Mouse (Mus musculus) liver, embryonic 14.5 days (tissue): ENCODE measurements at regions not wholly inside any gene's neighbourhood (a gene's known extent, or its start where the extent isn't known, plus 50 kb on each side); places are given as distances from the start of the nearest gene placed in this dataset.

ENCODE experiments used
- ATAC-seq: fragments of 200-750 bp; cut with Nextera tagmentation; 2 replicates; pipeline ENCODE4 v1.8.0; 2017; ENCODE audit warnings: moderate number of reproducible peaks, mild to moderate bottlenecking, moderate library complexity; ENCODE audit not compliant: insufficient read depth
- DNase-seq, 3 experiments: peaks; one replicate each; pipeline ENCODE4 v3.0.0-alpha.2; 2012 to 2013; ENCODE audit warnings: low read depth in 3 of 3, low spot score in 3 of 3
- H3K27ac ChIP-seq: fragments of 300-500 bp; sonication (generic); 2 replicates; pipeline ENCODE4 v1.5.1; 2014; ENCODE audit warnings: moderate library complexity, mild to moderate bottlenecking, control low read depth, inconsistent platforms
- H3K27me3 ChIP-seq: fragments of 300-500 bp; sonication (generic); 2 replicates; pipeline ENCODE4 v1.6.1; 2014; ENCODE audit warnings: mild to moderate bottlenecking, low read length, moderate library complexity; ENCODE audit not compliant: control insufficient read depth, insufficient read depth
- H3K36me3 ChIP-seq: fragments of 300-500 bp; sonication (generic); replicated peaks from 2 replicates; pipeline ENCODE4 v1.6.1; 2014; ENCODE audit warnings: low read depth; ENCODE audit not compliant: control insufficient read depth, insufficient read depth
- H3K4me1 ChIP-seq, 2 experiments: fragments of 200-500 bp in 1 of 2; fragments of 300-500 bp in 1 of 2; sonication (generic) in 1 of 2; replicated peaks; 2 replicates each; pipeline ENCODE4 v1.6.1; 2012 to 2014; ENCODE audit warnings: antibody characterized with exemption in 1 of 2, inconsistent platforms in 1 of 2, low read length in 1 of 2; ENCODE audit not compliant: control insufficient read depth in 2 of 2, insufficient read depth in 2 of 2
- H3K4me2 ChIP-seq: fragments of 300-500 bp; sonication (generic); 2 replicates; pipeline ENCODE4 v1.6.1; 2014; ENCODE audit warnings: low read depth, mild to moderate bottlenecking, control low read depth, moderate library complexity
- H3K4me3 ChIP-seq, 2 experiments: fragments of 200-500 bp in 1 of 2; fragments of 300-500 bp in 1 of 2; sonication (generic) in 1 of 2; 2 replicates each; pipeline ENCODE4 v1.5.1; 2012 to 2014; ENCODE audit warnings: low read depth in 2 of 2, low read length in 2 of 2, mild to moderate bottlenecking in 2 of 2, control low read depth in 1 of 2, inconsistent platforms in 1 of 2, moderate library complexity in 1 of 2; ENCODE audit not compliant: insufficient read depth in 1 of 2
- H3K9ac ChIP-seq: fragments of 300-500 bp; sonication (generic); replicated peaks from 2 replicates; pipeline ENCODE4 v1.6.1; 2014; ENCODE audit warnings: mild to moderate bottlenecking, control low read depth, moderate library complexity
- H3K9me3 ChIP-seq: fragments of 300-500 bp; sonication (generic); 2 replicates; pipeline ENCODE4 v1.6.1; 2016; ENCODE audit warnings: low read length, mixed read lengths; ENCODE audit not compliant: control insufficient read depth
- CTCF ChIP-seq: IDR thresholded peaks from 2 replicates; pipeline ENCODE4 v1.5.1; 2016; ENCODE audit warnings: antibody characterized with exemption, low read depth, control low read depth
- EP300 ChIP-seq: IDR thresholded peaks from 2 replicates; pipeline ENCODE4 v1.6.1; 2016; ENCODE audit warnings: antibody characterized with exemption, low read depth
- WGBS: fragments of 180-500 bp; shearing (Covaris S2); extraction: QIAGEN DNeasy Blood & Tissue Kit; methylation state at CpG from one replicate; pipeline ENCODE4 v1.1.7; 2014; ENCODE audit not compliant: insufficient replicate concordance; 5-methylcytosine and 5-hydroxymethylcytosine counted together

DNA sequence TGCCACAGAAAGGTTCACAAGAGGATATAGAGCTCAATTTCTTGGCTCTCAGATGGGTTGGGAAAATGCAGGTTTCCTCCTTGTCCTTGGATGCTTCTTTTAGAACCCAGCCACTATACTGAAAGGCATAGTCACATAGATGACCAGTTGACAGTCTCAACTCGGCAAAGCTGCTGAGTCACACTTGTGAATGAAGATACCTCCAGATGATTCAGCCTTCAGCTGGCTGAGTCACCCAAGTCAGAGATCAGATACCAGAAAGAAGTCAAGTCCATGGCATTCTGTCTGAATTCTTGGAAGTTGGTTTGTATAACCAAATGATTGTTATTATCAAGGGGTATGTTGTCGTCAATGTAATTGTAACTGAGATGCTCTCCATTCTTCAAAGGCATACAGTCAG is 683.9 kb upstream of the Gm21961 start:
- no peak for TF ChIP-seq EP300
- no peak for TF ChIP-seq CTCF
- no peaks in the 10 kb centered on the region for H3K27me3 ChIP-seq
- DNase-seq (no peak), ATAC-seq (no peak)
- no peak overlapping the region for H3K4me2 ChIP-seq
- H3K4me3 ChIP-seq = no peak overlapping the region
- no peak overlapping the region for H3K9ac ChIP-seq
- no peaks in the 10 kb centered on the region for H3K36me3 ChIP-seq
- H3K4me1 ChIP-seq = no peaks in the 10 kb centered on the region
- no peaks in the 10 kb centered on the region for H3K9me3 ChIP-seq
- WGBS = 42% methylated on average over 2 of the region's 2 CpGs
- no peak overlapping the region for H3K27ac ChIP-seq
